Mouse (Mus musculus): ENCODE results near the gene Ppig. TPM values are rescaled to one million over a fixed set of nuclear protein-coding genes. Genes with fewer than 3 reads are reported as not detected.

Ppig gene
- polyA plus RNA-seq, 1 experiment from 2014 or later = 139 TPM

GRCm38 (mm10) chr2:69773331-69773730 lies 51.0 kb downstream of the Ppig start:
- H3K9me3 ChIP-seq (replicated peaks) = no peaks in the 10 kb centered on the region
- H3K27ac ChIP-seq = no peak overlapping the region
- H3K4me2 ChIP-seq = no peak overlapping the region
- H3K4me1 ChIP-seq = no peaks in the 10 kb centered on the region
- H3K4me3 ChIP-seq = no peak overlapping the region
- H3K9ac ChIP-seq = no peak overlapping the region
- H3K27me3 ChIP-seq = no peaks in the 10 kb centered on the region
- peaks cover 20% of the 10 kb centered on the region for H3K36me3 ChIP-seq (ENCODE audit: poor library complexity, severe bottlenecking)
- WGBS = 94% methylated on average over 3 of the region's 3 CpGs
- ATAC-seq = no peak

GRCm38 (mm10) chr2:69777985-69778835 lies 55.9 kb downstream of the Ppig start:
- H3K36me3 ChIP-seq (ENCODE audit: poor library complexity, severe bottlenecking) = peaks cover 36% of the 10 kb centered on the region

GRCm38 (mm10) chr2:69778836-69779177 lies 56.5 kb downstream of the Ppig start:
- Histone ChIP-seq H3K9ac (no peak overlapping the region), H3K27me3 (no peaks in the 10 kb centered on the region), H3K4me3 (no peak overlapping the region), H3K4me1 (no peaks in the 10 kb centered on the region), H3K4me2 (no peak overlapping the region), H3K36me3 (ENCODE audit: poor library complexity, severe bottlenecking) (peaks cover 36% of the 10 kb centered on the region), H3K27ac (no peak overlapping the region), H3K9me3 (replicated peaks) (no peaks in the 10 kb centered on the region)
- 42% methylated on average over 5 of the region's 5 CpGs for WGBS
- ATAC-seq = no peak

More at GRCm38 (mm10) chr2:69777985-69778835, 55.9 kb downstream of the Ppig start:
- H3K9ac ChIP-seq = no peak overlapping the region
- H3K4me1 ChIP-seq = no peaks in the 10 kb centered on the region
- no peaks in the 10 kb centered on the region for H3K27me3 ChIP-seq
- H3K27ac ChIP-seq = no peak overlapping the region
- no peak for ATAC-seq
- H3K4me2 ChIP-seq = no peak overlapping the region
- WGBS = 75% methylated on average over 7 of the region's 7 CpGs
- no peak overlapping the region for H3K4me3 ChIP-seq
- no peaks in the 10 kb centered on the region for H3K9me3 ChIP-seq (replicated peaks)

GRCm38 (mm10) chr2:69788974-69789373 lies 66.6 kb downstream of the Ppig start:
- Histone ChIP-seq H3K27ac (peak overlapping the region; percentile 25; the same call in 1 of the 2 replicates), H3K4me1 (peaks cover 10% of the 10 kb centered on the region), H3K4me2 (peak overlapping the region; percentile 89), H3K4me3 (peak overlapping the region; percentile 67), H3K36me3 (ENCODE audit: poor library complexity, severe bottlenecking) (peaks cover 21% of the 10 kb centered on the region), H3K9me3 (replicated peaks) (no peaks in the 10 kb centered on the region), H3K9ac (peak overlapping the region; percentile 75), H3K27me3 (no peaks in the 10 kb centered on the region)
- WGBS = 24% methylated on average over 9 of the region's 9 CpGs
- peak; percentile 41; the same call in 1 of the 2 replicates for ATAC-seq

GRCm38 (mm10) chr2:69789429-69790069 lies 67.2 kb downstream of the Ppig start, which contains the start of the genes Ccdc173 and Phospho2:
Gene Ccdc173, minus strand, starts transcription at chr2:69789575.
Gene Phospho2, plus strand, starts transcription at chr2:69789623.
- Histone ChIP-seq H3K36me3 (ENCODE audit: poor library complexity, severe bottlenecking) (peaks cover 24% of the 10 kb centered on the region), H3K4me3 (peak within 1 kb of the TSS; percentile 67), H3K9ac (peak within 1 kb of the TSS; percentile 75), H3K4me1 (peaks cover 10% of the 10 kb centered on the region), H3K9me3 (replicated peaks) (no peaks in the 10 kb centered on the region), H3K27me3 (no peaks in the 10 kb centered on the region), H3K27ac (peak within 1 kb of the TSS; percentile 76), H3K4me2 (peak within 1 kb of the TSS; percentile 89)
- WGBS = 2% methylated on average over 48 of the region's 48 CpGs
- ATAC-seq = peak; percentile 98

GRCm38 (mm10) chr2:69790285-69790684 lies 67.9 kb downstream of the Ppig start:
- peak overlapping the region; percentile 75 for H3K9ac ChIP-seq
- H3K4me2 ChIP-seq = peak overlapping the region; percentile 89
- 1% methylated on average over 10 of the region's 10 CpGs for WGBS
- no peaks in the 10 kb centered on the region for H3K27me3 ChIP-seq
- no peak overlapping the region for H3K27ac ChIP-seq
- ATAC-seq = peak; percentile 28; the same call in 1 of the 2 replicates
- H3K4me1 ChIP-seq = peaks cover 10% of the 10 kb centered on the region
- peaks cover 28% of the 10 kb centered on the region for H3K36me3 ChIP-seq (ENCODE audit: poor library complexity, severe bottlenecking)
- no peaks in the 10 kb centered on the region for H3K9me3 ChIP-seq (replicated peaks)
- H3K4me3 ChIP-seq = peak overlapping the region; percentile 67

GRCm38 (mm10) chr2:69790722-69791121 lies 68.4 kb downstream of the Ppig start:
- Histone ChIP-seq H3K27ac (no peak overlapping the region), H3K4me2 (peak overlapping the region; percentile 89), H3K9me3 (replicated peaks) (no peaks in the 10 kb centered on the region), H3K36me3 (ENCODE audit: poor library complexity, severe bottlenecking) (peaks cover 30% of the 10 kb centered on the region), H3K9ac (no peak overlapping the region), H3K4me1 (peaks cover 10% of the 10 kb centered on the region), H3K4me3 (peak overlapping the region; percentile 67; the same call in 1 of the 2 replicates), H3K27me3 (no peaks in the 10 kb centered on the region)
- WGBS = 70% methylated on average over 4 of the region's 4 CpGs
- ATAC-seq = no peak

- Histone ChIP-seq H3K9me3 (replicated peaks) (no peaks in the 10 kb centered on the region), H3K4me3 (no peak overlapping the region), H3K36me3 (ENCODE audit: poor library complexity, severe bottlenecking) (0 out of 2 replicates have a peak, but pooled peaks cover 2% of the 10 kb centered on the region), H3K27me3 (no peaks in the 10 kb centered on the region), H3K4me2 (no peak overlapping the region), H3K4me1 (no peaks in the 10 kb centered on the region), H3K9ac (no peak overlapping the region), H3K27ac (no peak overlapping the region)
- ATAC-seq = no peak
- WGBS = 57% methylated on average over 5 of the region's 5 CpGs
Measured at GRCm38 (mm10) chr2:69802911-69803312, 80.6 kb downstream of the Ppig start.

Other genes starting within 250 kb of the Ppig start
- 0.75 and 1.1 TPM in 2 replicates for gene Lrp2, start 136.5 kb upstream of the Ppig start, polyA plus RNA-seq (2015; fragmentation: Nextera tagmentation; extraction: Ambion mirVana)
- 16.6 and 20.0 TPM in 2 replicates for gene Bbs5, start 75.4 kb upstream of the Ppig start, polyA plus RNA-seq (2015; fragmentation: Nextera tagmentation; extraction: Ambion mirVana)
- gene Klhl41, start 52.4 kb upstream of the Ppig start, polyA plus RNA-seq (2015; fragmentation: Nextera tagmentation; extraction: Ambion mirVana) = 0.15 TPM in 2 replicates
- gene Fastkd1, start 9.0 kb upstream of the Ppig start, polyA plus RNA-seq (2015; fragmentation: Nextera tagmentation; extraction: Ambion mirVana) = 14.1 and 14.5 TPM in 2 replicates
- gene Ccdc173, start 67.0 kb downstream of the Ppig start, polyA plus RNA-seq (2015; fragmentation: Nextera tagmentation; extraction: Ambion mirVana) = 3.9 and 4.6 TPM in 2 replicates
- gene Phospho2, start 67.1 kb downstream of the Ppig start, polyA plus RNA-seq (2015; fragmentation: Nextera tagmentation; extraction: Ambion mirVana) = 37.4 and 37.5 TPM in 2 replicates
- gene Klhl23, start 99.4 kb downstream of the Ppig start, polyA plus RNA-seq (2015; fragmentation: Nextera tagmentation; extraction: Ambion mirVana) = 45.2 and 49.5 TPM in 2 replicates
- 400 and 426 TPM in 2 replicates for gene Ssb, start 139.0 kb downstream of the Ppig start, polyA plus RNA-seq (2015; fragmentation: Nextera tagmentation; extraction: Ambion mirVana)
- 36.2 and 40.6 TPM in 2 replicates for gene Mettl5, start 163.1 kb downstream of the Ppig start, polyA plus RNA-seq (2015; fragmentation: Nextera tagmentation; extraction: Ambion mirVana)
- gene Ubr3, start 174.7 kb downstream of the Ppig start, polyA plus RNA-seq (2015; fragmentation: Nextera tagmentation; extraction: Ambion mirVana) = 14.2 and 15.7 TPM in 2 replicates

Data from forebrain, embryonic 13.5 days (tissue).